Mouse (Mus musculus) R1 (cell line): ENCODE measurements at regions not wholly inside any gene's neighbourhood (a gene's known extent, or its start where the extent isn't known, plus 50 kb on each side); places are given as distances from the start of the nearest gene placed in this dataset.
"Not testable (repeated sequence)": the region's sequence is repeated elsewhere in the genome, so short reads cannot be mapped to it uniquely, and the experiment has no call there.

Experiments
- DNase-seq: peaks from one replicate; pipeline ENCODE4 v3.0.0-alpha.2; 2018; ENCODE audit warnings: low read depth, low spot score

DNA sequence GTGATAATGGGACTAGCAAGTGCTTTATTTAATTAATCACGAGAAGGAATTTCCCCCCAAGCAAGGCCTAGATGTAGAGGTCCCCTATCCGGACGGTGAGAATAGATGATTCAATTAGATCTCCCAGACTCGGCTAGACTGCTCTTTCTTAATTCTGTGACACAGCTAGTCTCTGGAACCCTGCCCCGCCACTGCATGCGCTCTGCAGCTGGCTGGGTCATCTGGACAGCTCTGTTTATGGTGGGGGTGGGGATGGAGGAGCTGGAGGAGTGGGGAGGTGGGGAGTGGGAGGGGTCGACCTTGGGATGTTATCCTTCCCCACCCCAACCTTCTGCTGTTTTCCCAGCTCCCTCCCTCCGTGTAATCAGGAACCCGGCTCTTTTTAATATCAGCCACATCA is 147.5 kb upstream of the Sfswap start:
- DNase-seq: peak; percentile 66

DNA sequence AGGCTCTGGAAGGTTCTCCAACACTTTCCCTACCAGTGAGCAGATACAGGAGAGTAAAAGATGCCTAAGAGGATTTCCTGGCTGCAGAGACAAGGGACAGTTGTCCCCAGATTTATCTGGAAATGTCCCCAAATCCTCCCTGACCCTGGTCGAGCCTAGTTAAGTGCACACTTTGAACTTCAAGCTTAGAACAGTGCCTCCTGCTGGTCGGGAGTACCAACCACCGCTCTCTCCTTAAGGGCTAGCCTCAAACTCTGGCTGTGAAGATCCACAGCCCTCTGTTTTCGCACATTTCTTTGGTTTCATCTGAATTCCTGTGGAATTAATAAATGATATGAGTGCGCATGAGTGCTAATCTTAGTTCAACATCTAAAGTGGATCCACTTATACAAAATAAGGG is 146.1 kb upstream of the Sfswap start:
- DNase-seq: peak; percentile 66

- DNase-seq: no peak
Measured at GRCm38 (mm10) chr5:129361527-129361926, 139.5 kb upstream of the Sfswap start.

DNA sequence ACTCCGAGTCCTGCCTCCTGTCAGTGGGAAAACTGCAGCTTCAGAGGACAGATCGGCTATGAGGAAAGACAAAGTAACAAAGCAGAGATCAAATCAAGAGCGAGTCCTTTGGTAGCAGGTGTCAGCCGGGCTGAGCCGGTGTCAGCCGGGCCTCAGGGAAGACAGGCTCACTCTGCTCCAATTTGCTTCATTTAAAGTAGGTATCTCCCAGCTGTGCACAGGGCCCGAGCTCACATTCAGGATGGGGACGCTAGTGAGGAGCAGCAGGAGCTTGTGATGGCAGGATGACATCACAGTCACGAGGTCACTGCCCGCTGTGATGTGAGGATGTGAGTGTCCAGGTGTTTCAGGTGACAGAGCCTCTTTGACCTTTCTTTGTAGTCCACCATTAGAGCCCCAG is 137.8 kb upstream of the Sfswap start:
- DNase-seq: no peak

DNA sequence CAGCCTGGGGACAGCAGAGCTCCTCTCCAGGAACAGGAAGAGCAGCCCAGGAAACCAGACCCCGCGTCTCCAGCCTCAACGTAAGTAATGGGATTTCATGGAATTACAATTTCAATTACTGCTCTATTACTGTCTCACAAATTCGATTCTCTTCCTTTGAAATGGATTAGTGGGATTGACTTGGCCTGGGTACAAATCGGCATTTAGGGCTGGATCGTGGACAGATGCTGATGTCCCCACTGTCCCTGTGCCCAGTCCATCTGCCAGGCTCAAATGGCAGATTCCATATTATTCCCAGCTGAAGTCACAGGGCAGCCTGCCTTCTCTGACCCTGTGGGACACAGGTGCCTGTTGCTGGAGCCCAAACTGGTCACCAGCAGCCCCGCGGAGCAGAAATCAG is 136.0 kb upstream of the Sfswap start:
- DNase-seq: no peak

GRCm38 (mm10) chr5:129367266-129367665 is 133.8 kb upstream of the Sfswap start:
- no peak for DNase-seq

- DNase-seq: peak; percentile 76
Measured at GRCm38 (mm10) chr5:129380861-129381260, 120.2 kb upstream of the Sfswap start.

DNA sequence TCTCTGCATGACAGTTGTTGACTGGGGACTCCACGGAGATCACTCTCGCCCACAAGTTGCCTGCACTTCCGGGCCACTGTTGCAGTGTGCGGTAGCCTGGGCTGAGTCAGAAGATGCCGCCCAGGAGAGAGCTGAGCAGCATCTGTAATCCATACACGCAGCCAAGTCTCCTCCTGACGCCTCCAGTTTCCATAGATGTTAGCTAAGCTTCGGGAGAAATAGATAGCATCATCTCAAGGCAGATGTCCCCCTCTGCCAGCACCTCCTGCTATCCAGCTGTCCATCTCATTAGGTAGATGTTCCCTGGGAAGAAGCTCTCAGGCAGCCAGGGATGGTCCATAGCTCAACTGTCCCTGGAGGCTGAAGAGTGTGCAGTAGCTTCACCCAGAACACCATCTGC is 116.0 kb upstream of the Sfswap start:
- DNase-seq: no peak

GRCm38 (mm10) chr5:129385965-129386643 is 114.9 kb upstream of the Sfswap start:
- peak; percentile 25 for DNase-seq

DNA sequence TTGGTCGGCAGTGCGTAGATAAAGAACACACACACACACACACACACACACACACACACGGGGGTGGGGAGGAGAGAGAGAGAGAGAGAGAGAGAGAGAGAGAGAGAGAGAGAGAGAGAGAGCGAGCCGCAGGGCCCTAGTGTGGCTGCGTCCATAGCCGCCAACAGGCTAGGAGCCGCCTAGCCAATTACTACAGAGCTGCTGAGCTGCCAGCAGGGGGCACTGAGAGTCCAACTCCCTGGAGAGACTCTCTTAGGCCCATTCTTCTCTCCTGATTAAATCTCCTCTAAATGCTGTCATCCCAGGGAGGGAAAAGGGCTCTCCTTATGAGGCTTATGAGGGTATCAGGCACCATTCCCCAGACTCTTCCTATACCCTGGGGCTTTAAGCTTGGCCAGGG is 114.3 kb upstream of the Sfswap start:
- not testable (repeated sequence) for DNase-seq

DNA sequence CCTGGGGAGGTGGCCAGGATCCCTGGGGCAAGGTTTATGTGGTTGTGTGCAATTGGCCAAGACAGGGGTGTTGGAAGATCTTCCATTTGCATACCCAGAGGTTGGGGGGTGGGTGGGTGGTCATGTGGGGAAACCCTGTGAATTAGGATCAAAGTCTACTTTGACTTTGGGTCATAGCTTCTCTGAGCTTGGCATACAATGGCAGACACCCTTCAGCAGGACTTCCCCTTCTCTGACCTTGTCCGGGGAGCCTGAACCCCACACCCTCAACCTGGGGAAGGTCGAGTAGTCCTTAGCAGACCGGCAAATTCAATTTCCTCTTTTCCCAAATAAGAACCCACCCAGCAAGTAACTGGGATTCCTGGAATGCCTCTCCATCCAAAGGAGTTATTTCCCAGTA is 113.7 kb upstream of the Sfswap start:
- peak; percentile 89 for DNase-seq

DNA sequence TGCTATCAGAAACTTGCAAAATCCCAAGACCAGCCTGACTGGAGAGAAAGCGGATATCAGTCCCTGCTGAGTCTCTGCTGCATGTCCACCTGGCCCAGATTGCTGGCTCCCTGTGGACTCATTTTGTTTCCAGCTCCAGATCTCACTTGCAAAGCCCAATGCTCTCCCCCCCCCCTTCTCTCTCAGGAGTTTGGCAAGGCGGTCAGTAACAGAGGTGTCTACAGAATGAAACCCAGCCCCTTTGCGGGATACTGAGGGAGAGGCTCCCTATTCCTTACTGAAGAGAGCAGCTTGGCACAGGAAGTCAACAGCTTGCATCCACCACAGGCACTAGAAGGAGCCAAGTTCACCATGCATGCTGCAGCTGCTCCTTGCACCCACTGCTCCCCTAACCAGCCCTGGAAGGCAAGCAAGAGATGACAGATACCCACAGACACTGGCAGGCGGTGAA is 110.1 kb upstream of the Sfswap start:
- DNase-seq: no peak

- no peak for DNase-seq
Measured at GRCm38 (mm10) chr5:129393150-129393549, 107.9 kb upstream of the Sfswap start.

- peak; percentile 70 for DNase-seq
Measured at GRCm38 (mm10) chr5:129393606-129394255, 107.3 kb upstream of the Sfswap start.

- DNase-seq: no peak
Measured at GRCm38 (mm10) chr5:129394416-129394815, 106.6 kb upstream of the Sfswap start.

GRCm38 (mm10) chr5:129397311-129397710 is 103.7 kb upstream of the Sfswap start:
- DNase-seq: no peak

DNA sequence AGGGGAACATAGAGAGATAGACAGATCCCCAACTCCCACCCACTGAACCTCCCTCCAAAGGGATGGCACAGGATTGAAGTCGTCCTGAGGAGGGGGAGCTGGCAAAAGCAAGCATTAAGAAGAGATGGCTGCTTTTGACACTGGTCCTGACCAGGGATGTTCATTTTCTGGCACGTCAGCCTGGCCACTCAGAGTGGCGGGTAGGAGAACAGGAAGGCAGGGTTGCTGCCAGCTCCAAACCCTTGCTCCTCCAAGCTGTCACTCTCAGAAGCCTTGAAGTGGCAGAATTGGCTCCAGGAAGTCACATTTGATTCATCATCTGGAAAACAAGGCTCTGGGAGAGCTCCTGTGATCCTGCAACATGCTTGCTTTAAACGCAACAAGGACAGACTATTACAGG is 94.8 kb upstream of the Sfswap start:
- DNase-seq: no peak

GRCm38 (mm10) chr5:129409440-129410004 is 91.5 kb upstream of the Sfswap start:
- DNase-seq: no peak

- no peak for DNase-seq
Measured at GRCm38 (mm10) chr5:129412161-129412560, 88.9 kb upstream of the Sfswap start.

- DNase-seq: peak; percentile 32
Measured at GRCm38 (mm10) chr5:129414960-129415706, 85.9 kb upstream of the Sfswap start.

DNA sequence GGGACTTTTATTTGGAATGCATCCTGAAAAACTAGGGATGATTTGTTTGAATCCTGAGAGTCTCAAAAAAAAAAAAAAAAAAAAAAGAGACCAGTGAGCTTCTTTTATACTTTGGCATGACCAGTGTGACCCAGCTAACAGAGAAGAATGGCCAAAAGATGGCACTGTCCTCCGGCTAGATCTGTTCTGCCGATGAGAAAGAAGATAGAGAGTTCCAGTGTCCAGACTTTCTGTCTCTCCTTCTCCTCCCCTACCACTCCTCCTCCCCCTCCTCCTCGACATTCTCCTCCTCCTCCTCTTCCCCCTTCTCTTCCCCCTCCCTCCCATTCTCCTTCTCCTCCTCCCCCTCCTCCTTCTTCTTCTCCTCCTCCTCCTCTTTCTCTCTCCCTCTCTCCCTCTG is 84.6 kb upstream of the Sfswap start:
- no peak for DNase-seq

- no peak for DNase-seq
Measured at GRCm38 (mm10) chr5:129417516-129417915, 83.5 kb upstream of the Sfswap start.
